Mouse (Mus musculus): ENCODE data around the gene H2-Ob.

- no peak for TF ChIP-seq POLR2A (IDR thresholded peaks at IDR 0.05; ENCODE audit: insufficient read depth, low read depth, low read length)
- no peak for TF ChIP-seq CTCF (IDR thresholded peaks at IDR 0.05; ENCODE audit: insufficient read depth, low read depth, low read length)
These were observed 62.2 kb downstream of the H2-Ob start for GRCm38 (mm10) chr17:34300691-34301566.

All from olfactory bulb, adult 2 months (tissue).